Mouse (Mus musculus): ENCODE data around the gene Tiam1.

DNA sequence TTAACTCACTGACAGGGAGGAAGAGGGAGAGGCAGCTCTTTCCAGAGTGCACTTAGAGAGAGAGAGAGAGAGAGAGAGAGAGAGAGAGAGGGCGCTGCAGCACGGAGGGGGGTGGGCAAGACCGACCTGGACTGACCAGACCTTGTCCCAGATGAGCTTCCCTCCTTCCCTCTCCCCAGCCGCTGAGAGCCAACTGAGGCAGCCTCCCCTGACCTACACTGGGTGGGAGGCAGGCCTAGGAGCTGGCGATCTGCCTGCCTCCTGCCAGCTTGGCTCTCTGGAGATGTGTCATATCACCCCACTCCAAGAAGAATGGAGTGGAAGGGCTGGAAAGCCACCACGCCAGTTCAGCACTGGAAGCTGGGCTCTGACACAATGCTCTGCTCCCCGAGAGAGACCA, 6.6 kb upstream of the Tiam1 start:
- TF ChIP-seq CTCF (IDR thresholded peaks at IDR 0.05; ENCODE audit: borderline replicate concordance, control insufficient read depth, extremely low read depth, insufficient read depth, low read length, poor library complexity) (no peak), POLR2A (IDR thresholded peaks at IDR 0.05; ENCODE audit: control insufficient read depth, extremely low read depth, insufficient read depth, low read length, poor library complexity) (no peak)
